Mouse (Mus musculus): ENCODE measurements around the gene Zfp839. TPM values are rescaled to one million over a fixed set of nuclear protein-coding genes. Genes with fewer than 3 reads are reported as not detected.

Zfp839 gene
- polyA plus RNA-seq, 1 experiment from 2014 or later: 2.2 TPM

DNA sequence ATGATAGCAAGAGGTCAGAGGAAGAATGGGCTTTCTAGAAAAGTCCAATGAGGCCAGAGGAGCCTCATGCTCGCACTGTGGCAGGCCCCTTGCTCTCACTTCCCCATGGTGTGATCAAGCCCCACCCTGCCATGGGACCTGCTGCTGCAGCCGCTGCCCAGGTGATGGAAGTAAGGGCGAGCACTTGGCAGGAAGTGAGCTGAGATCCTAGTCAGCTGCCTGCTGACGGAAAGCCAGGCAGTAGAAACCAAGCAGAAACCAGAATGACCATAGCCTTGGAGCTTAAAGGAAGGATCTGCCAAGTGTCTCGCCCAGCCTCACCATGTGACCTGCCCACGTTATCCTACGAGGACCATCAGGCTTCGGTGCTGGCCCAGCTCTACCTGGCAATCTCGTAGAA is 36.9 kb upstream of the Zfp839 start:
- no peak overlapping the region for H3K27ac ChIP-seq (replicated peaks; ENCODE audit: low read depth, low read length)
- H3K27me3 ChIP-seq (ENCODE audit: control insufficient read depth, insufficient read depth, low read length): no peaks in the 10 kb centered on the region
- H3K9ac ChIP-seq (replicated peaks; ENCODE audit: low read length): no peak overlapping the region
- no peaks in the 10 kb centered on the region; the same call in 1 of the 2 replicates for H3K36me3 ChIP-seq (replicated peaks; ENCODE audit: control insufficient read depth, insufficient read depth, low read depth, low read length)
- 89% methylated on average over 9 of the region's 9 CpGs for WGBS
- no peak for DNase-seq (ENCODE audit: low spot score)
- no peaks in the 10 kb centered on the region for H3K9me3 ChIP-seq (replicated peaks; ENCODE audit: control insufficient read depth, low read length)
- H3K4me3 ChIP-seq (ENCODE audit: low read depth, low read length): no peak overlapping the region
- ATAC-seq (replicated peaks; ENCODE audit: insufficient number of reproducible peaks, low FRiP score, low TSS enrichment, low read depth): no peak
- no peak overlapping the region for H3K4me2 ChIP-seq (ENCODE audit: low read depth, low read length)
- H3K4me1 ChIP-seq (ENCODE audit: control insufficient read depth, insufficient read depth, low read length): no peaks in the 10 kb centered on the region

DNA sequence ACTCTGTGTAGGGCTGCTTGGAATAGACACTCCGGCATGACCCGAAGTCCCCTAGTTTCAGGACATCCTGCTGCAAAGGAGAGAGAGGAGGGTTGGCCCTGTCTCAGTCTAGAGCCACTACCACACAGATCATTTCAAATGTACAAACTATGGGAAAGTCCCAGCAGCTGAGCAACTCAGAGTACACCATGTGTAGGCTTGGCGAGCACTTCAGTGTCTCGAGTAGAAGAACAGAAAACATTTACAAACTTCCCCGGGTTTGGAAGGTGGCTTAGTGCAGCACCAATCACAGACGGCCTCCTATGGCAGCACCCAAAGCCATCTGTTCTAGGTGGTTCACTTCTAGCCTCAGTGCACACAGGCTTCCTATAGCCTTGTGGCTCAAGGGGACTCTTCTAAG is 36.4 kb upstream of the Zfp839 start:
- Histone ChIP-seq H3K9me3 (replicated peaks; ENCODE audit: control insufficient read depth, low read length) (no peaks in the 10 kb centered on the region), H3K4me1 (ENCODE audit: control insufficient read depth, insufficient read depth, low read length) (no peaks in the 10 kb centered on the region), H3K9ac (replicated peaks; ENCODE audit: low read length) (no peak overlapping the region), H3K27ac (replicated peaks; ENCODE audit: low read depth, low read length) (no peak overlapping the region), H3K4me3 (ENCODE audit: low read depth, low read length) (no peak overlapping the region), H3K27me3 (ENCODE audit: control insufficient read depth, insufficient read depth, low read length) (no peaks in the 10 kb centered on the region), H3K4me2 (ENCODE audit: low read depth, low read length) (no peak overlapping the region), H3K36me3 (replicated peaks; ENCODE audit: control insufficient read depth, insufficient read depth, low read depth, low read length) (no peaks in the 10 kb centered on the region; the same call in 1 of the 2 replicates)
- ATAC-seq (replicated peaks; ENCODE audit: insufficient number of reproducible peaks, low FRiP score, low TSS enrichment, low read depth) (no peak), DNase-seq (ENCODE audit: low spot score) (no peak)
- 95% methylated on average over 6 of the region's 6 CpGs for WGBS

- no peak overlapping the region for H3K9ac ChIP-seq (replicated peaks; ENCODE audit: low read length)
- H3K9me3 ChIP-seq (replicated peaks; ENCODE audit: control insufficient read depth, low read length): no peaks in the 10 kb centered on the region
- ATAC-seq (replicated peaks; ENCODE audit: insufficient number of reproducible peaks, low FRiP score, low TSS enrichment, low read depth) (no peak), DNase-seq (ENCODE audit: low spot score) (no peak)
- H3K36me3 ChIP-seq (replicated peaks; ENCODE audit: control insufficient read depth, insufficient read depth, low read depth, low read length): no peaks in the 10 kb centered on the region; the same call in 1 of the 2 replicates
- H3K4me2 ChIP-seq (ENCODE audit: low read depth, low read length): no peak overlapping the region
- H3K4me3 ChIP-seq (ENCODE audit: low read depth, low read length): no peak overlapping the region
- 73% methylated on average over 17 of the region's 17 CpGs for WGBS
- H3K4me1 ChIP-seq (ENCODE audit: control insufficient read depth, insufficient read depth, low read length): no peaks in the 10 kb centered on the region
- no peaks in the 10 kb centered on the region for H3K27me3 ChIP-seq (ENCODE audit: control insufficient read depth, insufficient read depth, low read length)
- H3K27ac ChIP-seq (replicated peaks; ENCODE audit: low read depth, low read length): no peak overlapping the region
Observed at GRCm38 (mm10) chr12:110814924-110815323, 35.1 kb upstream of the Zfp839 start.

GRCm38 (mm10) chr12:110816833-110817232 is 33.2 kb upstream of the Zfp839 start:
- no peak for DNase-seq (ENCODE audit: low spot score)
- Histone ChIP-seq H3K4me1 (ENCODE audit: control insufficient read depth, insufficient read depth, low read length) (no peaks in the 10 kb centered on the region), H3K4me2 (ENCODE audit: low read depth, low read length) (no peak overlapping the region), H3K9me3 (replicated peaks; ENCODE audit: control insufficient read depth, low read length) (no peaks in the 10 kb centered on the region), H3K27ac (replicated peaks; ENCODE audit: low read depth, low read length) (no peak overlapping the region), H3K36me3 (replicated peaks; ENCODE audit: control insufficient read depth, insufficient read depth, low read depth, low read length) (no peaks in the 10 kb centered on the region), H3K27me3 (ENCODE audit: control insufficient read depth, insufficient read depth, low read length) (no peaks in the 10 kb centered on the region), H3K9ac (replicated peaks; ENCODE audit: low read length) (no peak overlapping the region), H3K4me3 (ENCODE audit: low read depth, low read length) (no peak overlapping the region)
- 84% methylated on average over 2 of the region's 2 CpGs for WGBS
- no peak for ATAC-seq (replicated peaks; ENCODE audit: insufficient number of reproducible peaks, low FRiP score, low TSS enrichment, low read depth)

DNA sequence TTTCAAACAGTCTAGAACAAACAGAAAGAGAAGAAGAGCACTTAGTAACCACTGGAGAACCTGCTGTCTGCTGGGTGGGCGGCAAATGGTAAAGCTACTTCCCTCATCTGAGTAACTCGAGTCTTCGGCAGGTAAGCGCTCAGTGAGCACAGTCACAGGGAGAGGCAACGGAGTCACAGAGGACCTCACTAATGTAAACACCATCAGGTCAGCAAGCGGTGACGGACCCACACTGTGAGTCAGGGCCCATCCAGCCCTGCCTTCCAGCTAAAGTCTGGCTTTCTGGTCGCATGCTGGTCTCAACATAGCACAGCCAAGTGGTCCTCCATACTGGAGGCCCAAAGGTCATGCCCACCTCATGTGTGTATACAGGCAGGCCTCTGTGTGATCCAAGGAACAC is 30.7 kb upstream of the Zfp839 start:
- 83% methylated on average over 8 of the region's 8 CpGs for WGBS
- ATAC-seq (replicated peaks; ENCODE audit: insufficient number of reproducible peaks, low FRiP score, low TSS enrichment, low read depth): no peak
- DNase-seq (ENCODE audit: low spot score): no peak
- Histone ChIP-seq H3K9me3 (replicated peaks; ENCODE audit: control insufficient read depth, low read length) (no peaks in the 10 kb centered on the region), H3K36me3 (replicated peaks; ENCODE audit: control insufficient read depth, insufficient read depth, low read depth, low read length) (no peaks in the 10 kb centered on the region), H3K9ac (replicated peaks; ENCODE audit: low read length) (no peak overlapping the region), H3K4me2 (ENCODE audit: low read depth, low read length) (no peak overlapping the region), H3K27ac (replicated peaks; ENCODE audit: low read depth, low read length) (no peak overlapping the region), H3K4me1 (ENCODE audit: control insufficient read depth, insufficient read depth, low read length) (no peaks in the 10 kb centered on the region), H3K4me3 (ENCODE audit: low read depth, low read length) (no peak overlapping the region), H3K27me3 (ENCODE audit: control insufficient read depth, insufficient read depth, low read length) (no peaks in the 10 kb centered on the region)

DNA sequence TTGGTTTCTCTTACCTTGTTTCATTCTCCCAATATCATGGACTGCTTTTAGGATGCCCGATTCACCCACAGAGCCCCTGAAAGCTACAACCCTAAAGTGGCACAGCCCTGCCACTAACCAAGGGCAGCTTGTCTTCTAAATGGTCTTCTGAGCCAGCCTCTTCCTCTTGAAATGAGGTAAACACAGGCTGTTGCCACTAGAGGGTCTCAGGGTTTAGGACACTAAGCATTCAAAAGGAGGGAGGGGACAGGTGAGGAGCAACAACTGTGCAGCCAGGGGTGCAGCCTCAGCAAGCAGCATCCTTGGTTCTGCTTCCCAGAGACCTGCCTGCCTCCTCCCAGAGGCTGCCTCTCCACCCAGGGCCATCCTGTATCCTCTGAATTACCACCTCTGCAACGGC is 28.3 kb upstream of the Zfp839 start:
- DNase-seq (ENCODE audit: low spot score) (no peak), ATAC-seq (replicated peaks; ENCODE audit: insufficient number of reproducible peaks, low FRiP score, low TSS enrichment, low read depth) (no peak)
- no peaks in the 10 kb centered on the region for H3K27me3 ChIP-seq (ENCODE audit: control insufficient read depth, insufficient read depth, low read length)
- H3K27ac ChIP-seq (replicated peaks; ENCODE audit: low read depth, low read length): no peak overlapping the region
- no peak overlapping the region for H3K9ac ChIP-seq (replicated peaks; ENCODE audit: low read length)
- H3K9me3 ChIP-seq (replicated peaks; ENCODE audit: control insufficient read depth, low read length): no peaks in the 10 kb centered on the region
- no peak overlapping the region for H3K4me3 ChIP-seq (ENCODE audit: low read depth, low read length)
- H3K36me3 ChIP-seq (replicated peaks; ENCODE audit: control insufficient read depth, insufficient read depth, low read depth, low read length): no peaks in the 10 kb centered on the region
- H3K4me1 ChIP-seq (ENCODE audit: control insufficient read depth, insufficient read depth, low read length): no peaks in the 10 kb centered on the region; the same call in 1 of the 2 replicates
- H3K4me2 ChIP-seq (ENCODE audit: low read depth, low read length): no peak overlapping the region
- 91% methylated on average over 2 of the region's 2 CpGs for WGBS

DNA sequence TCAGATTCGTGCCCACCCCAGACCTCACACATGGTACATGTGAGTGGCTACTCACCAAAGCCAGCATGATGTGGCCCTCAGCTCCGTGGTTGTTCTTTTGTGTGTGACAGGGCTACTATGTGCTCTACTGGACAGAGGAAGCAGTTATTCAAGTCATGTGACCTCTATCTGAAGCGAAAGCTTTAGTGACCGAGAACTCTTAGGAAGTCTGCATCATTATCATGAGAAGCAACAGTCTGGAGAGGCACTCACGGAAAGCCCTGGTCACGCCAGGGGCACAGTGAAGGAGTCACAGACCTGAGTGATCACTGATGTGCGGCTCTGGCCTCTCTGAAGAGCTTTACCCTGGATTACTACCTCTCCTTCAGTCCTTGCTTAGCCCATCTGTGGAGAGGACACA is 27.7 kb upstream of the Zfp839 start:
- Histone ChIP-seq H3K9me3 (replicated peaks; ENCODE audit: control insufficient read depth, low read length) (no peaks in the 10 kb centered on the region), H3K27me3 (ENCODE audit: control insufficient read depth, insufficient read depth, low read length) (no peaks in the 10 kb centered on the region), H3K27ac (replicated peaks; ENCODE audit: low read depth, low read length) (no peak overlapping the region), H3K9ac (replicated peaks; ENCODE audit: low read length) (no peak overlapping the region), H3K36me3 (replicated peaks; ENCODE audit: control insufficient read depth, insufficient read depth, low read depth, low read length) (no peaks in the 10 kb centered on the region), H3K4me2 (ENCODE audit: low read depth, low read length) (no peak overlapping the region), H3K4me3 (ENCODE audit: low read depth, low read length) (no peak overlapping the region), H3K4me1 (ENCODE audit: control insufficient read depth, insufficient read depth, low read length) (no peaks in the 10 kb centered on the region; the same call in 1 of the 2 replicates)
- DNase-seq (ENCODE audit: low spot score) (no peak), ATAC-seq (replicated peaks; ENCODE audit: insufficient number of reproducible peaks, low FRiP score, low TSS enrichment, low read depth) (no peak)
- WGBS: 89% methylated on average over 7 of the region's 7 CpGs

- ATAC-seq (replicated peaks; ENCODE audit: insufficient number of reproducible peaks, low FRiP score, low TSS enrichment, low read depth) (no peak), DNase-seq (ENCODE audit: low spot score) (no peak)
- Histone ChIP-seq H3K27me3 (ENCODE audit: control insufficient read depth, insufficient read depth, low read length) (no peaks in the 10 kb centered on the region), H3K9ac (replicated peaks; ENCODE audit: low read length) (no peak overlapping the region), H3K27ac (replicated peaks; ENCODE audit: low read depth, low read length) (no peak overlapping the region), H3K4me3 (ENCODE audit: low read depth, low read length) (no peak overlapping the region), H3K4me2 (ENCODE audit: low read depth, low read length) (no peak overlapping the region), H3K36me3 (replicated peaks; ENCODE audit: control insufficient read depth, insufficient read depth, low read depth, low read length) (no peaks in the 10 kb centered on the region), H3K9me3 (replicated peaks; ENCODE audit: control insufficient read depth, low read length) (no peaks in the 10 kb centered on the region), H3K4me1 (ENCODE audit: control insufficient read depth, insufficient read depth, low read length) (no peaks in the 10 kb centered on the region; the same call in 1 of the 2 replicates)
- WGBS: 97% methylated on average over 4 of the region's 4 CpGs
Observed at GRCm38 (mm10) chr12:110828908-110829307, 21.1 kb upstream of the Zfp839 start.
